Mouse (Mus musculus) kidney, adult 11 months (tissue): ENCODE measurements around the gene Fam89a.

Source experiments
- DNase-seq: peaks from one replicate; pipeline ENCODE4 v3.0.0; 2022

Fam89a gene

GRCm38 (mm10) chr8:124751709-124752173 lies at the start of gene Fam89a:
Gene Fam89a (minus strand): TSS chr8:124751832.
- DNase-seq = peak; percentile 15

- no peak for DNase-seq
Observed at GRCm38 (mm10) chr8:124800542-124800941, 48.9 kb upstream of the Fam89a start.

- peak; percentile 29 for DNase-seq
Observed at GRCm38 (mm10) chr8:124795781-124796488, 44.3 kb upstream of the Fam89a start.

GRCm38 (mm10) chr8:124794486-124794780 lies 42.8 kb upstream of the Fam89a start:
- DNase-seq = no peak

GRCm38 (mm10) chr8:124793661-124794485 lies 42.2 kb upstream of the Fam89a start:
- no peak for DNase-seq

- peak; percentile 74 for DNase-seq
Observed at GRCm38 (mm10) chr8:124793172-124793651, 41.6 kb upstream of the Fam89a start.

GRCm38 (mm10) chr8:124792708-124793107 lies 41.1 kb upstream of the Fam89a start, which contains the start of gene Trim67:
Gene Trim67 (plus strand): TSS chr8:124793092.
- no peak for DNase-seq

- no peak for DNase-seq
Observed at GRCm38 (mm10) chr8:124792186-124792585, 40.6 kb upstream of the Fam89a start.

- DNase-seq = no peak
Observed at GRCm38 (mm10) chr8:124791751-124792150, 40.1 kb upstream of the Fam89a start.

GRCm38 (mm10) chr8:124790676-124791075 lies 39.0 kb upstream of the Fam89a start:
- no peak for DNase-seq

GRCm38 (mm10) chr8:124784613-124785012 lies 33.0 kb upstream of the Fam89a start:
- DNase-seq = no peak

- no peak for DNase-seq
Observed at GRCm38 (mm10) chr8:124783228-124783627, 31.6 kb upstream of the Fam89a start.

GRCm38 (mm10) chr8:124782431-124782830 lies 30.8 kb upstream of the Fam89a start:
- no peak for DNase-seq

GRCm38 (mm10) chr8:124780236-124780635 lies 28.6 kb upstream of the Fam89a start:
- no peak for DNase-seq

GRCm38 (mm10) chr8:124775695-124776094 lies 24.1 kb upstream of the Fam89a start:
- peak; percentile 57 for DNase-seq

- DNase-seq = no peak
Observed at GRCm38 (mm10) chr8:124772389-124772788, 20.8 kb upstream of the Fam89a start.

GRCm38 (mm10) chr8:124763061-124763460 lies 11.4 kb upstream of the Fam89a start:
- no peak for DNase-seq

GRCm38 (mm10) chr8:124758544-124758943 lies 6.9 kb upstream of the Fam89a start:
- no peak for DNase-seq

- no peak for DNase-seq
Observed at GRCm38 (mm10) chr8:124756601-124757000, 5.0 kb upstream of the Fam89a start.

- DNase-seq = no peak
Observed at GRCm38 (mm10) chr8:124756153-124756552, 4.5 kb upstream of the Fam89a start.

- no peak for DNase-seq
Observed at GRCm38 (mm10) chr8:124755481-124755880, 3.8 kb upstream of the Fam89a start.

GRCm38 (mm10) chr8:124754792-124755190 lies 3.2 kb upstream of the Fam89a start:
- no peak for DNase-seq

- peak; percentile 28 for DNase-seq
Observed at GRCm38 (mm10) chr8:124754101-124754791, 2.6 kb upstream of the Fam89a start.
